Mouse (Mus musculus): ENCODE data around the gene Cyp2f2. TPM values are rescaled to one million over a fixed set of nuclear protein-coding genes. Genes with fewer than 3 reads are reported as not detected.

Gene Cyp2f2
- total RNA-seq, 2 experiments from 2014 or later: 0.50 to 0.64 TPM

DNA sequence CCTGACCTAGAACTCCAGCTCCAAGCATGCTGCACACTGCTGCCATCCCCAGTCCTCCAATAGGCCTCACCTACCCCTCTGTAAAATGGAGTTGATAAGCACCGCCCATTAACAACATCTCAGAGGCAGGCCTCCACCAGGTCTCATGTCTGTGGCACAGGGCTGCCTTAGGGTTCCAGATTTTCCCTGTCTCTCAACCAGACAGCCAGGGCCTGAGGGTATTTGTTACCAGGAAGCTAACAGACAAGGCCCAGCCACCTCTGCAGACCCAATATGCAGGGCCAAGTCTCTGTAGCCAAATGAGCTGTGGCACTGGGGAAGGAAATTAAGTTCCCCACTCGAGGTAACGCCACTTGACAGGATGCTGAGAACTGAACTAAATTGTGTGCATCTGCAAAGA lies 41.2 kb downstream of the Cyp2f2 start:
- no peak for TF ChIP-seq CTCF (IDR thresholded peaks at IDR 0.05)
- intact Hi-C loops (cut with DNase I): loop anchor here (5.0 kb wide), 2 partner anchors 36 to 96 kb away; partner anchors contain the start of genes BC024978, Numbl and Snrpa
- peak overlapping the region; percentile 98 for H3K27ac ChIP-seq
- no peak for DNase-seq
- peak overlapping the region; percentile 72 for H3K4me3 ChIP-seq

- Histone ChIP-seq H3K27ac (peak overlapping the region; percentile 98), H3K4me3 (peak overlapping the region; percentile 72)
- DNase-seq: no peak
- no peak for TF ChIP-seq CTCF (IDR thresholded peaks at IDR 0.05)
- intact Hi-C loops (cut with DNase I): loop anchor here (5.0 kb wide), 2 partner anchors 36 to 96 kb away; partner anchors contain the start of genes BC024978, Numbl and Snrpa
Measured at GRCm38 (mm10) chr7:27161744-27162143, 42.0 kb downstream of the Cyp2f2 start.

GRCm38 (mm10) chr7:27162780-27163449 lies 43.2 kb downstream of the Cyp2f2 start:
- peak overlapping the region; percentile 98 for H3K27ac ChIP-seq
- no peak for TF ChIP-seq CTCF (IDR thresholded peaks at IDR 0.05)
- intact Hi-C loops (cut with DNase I): loop anchor here (5.0 kb wide), 2 partner anchors 34 to 94 kb away; partner anchors contain the start of genes BC024978, Numbl and Snrpa

GRCm38 (mm10) chr7:27163450-27163805 lies 43.7 kb downstream of the Cyp2f2 start:
- DNase-seq: peak; percentile 83
- intact Hi-C loops (cut with DNase I): loop anchor here (5.0 kb wide), 2 partner anchors 34 to 94 kb away; partner anchors contain the start of genes BC024978, Numbl and Snrpa
- peak overlapping the region; percentile 98 for H3K27ac ChIP-seq
- peak overlapping the region; percentile 72 for H3K4me3 ChIP-seq
- TF ChIP-seq CTCF (IDR thresholded peaks at IDR 0.05): no peak

More at GRCm38 (mm10) chr7:27162780-27163449, 43.2 kb downstream of the Cyp2f2 start:
- H3K4me3 ChIP-seq: peak overlapping the region; percentile 72
- no peak for DNase-seq

GRCm38 (mm10) chr7:27164112-27164947 lies 44.6 kb downstream of the Cyp2f2 start:
- Histone ChIP-seq H3K27ac (peak overlapping the region; percentile 98), H3K4me3 (peak overlapping the region; percentile 72)
- intact Hi-C loops (cut with DNase I): loop anchor here (5.0 kb wide), 2 partner anchors 33 to 93 kb away; partner anchors contain the start of genes BC024978, Numbl and Snrpa
- TF ChIP-seq CTCF (IDR thresholded peaks at IDR 0.05): no peak
- peak; percentile 58 for DNase-seq

DNA sequence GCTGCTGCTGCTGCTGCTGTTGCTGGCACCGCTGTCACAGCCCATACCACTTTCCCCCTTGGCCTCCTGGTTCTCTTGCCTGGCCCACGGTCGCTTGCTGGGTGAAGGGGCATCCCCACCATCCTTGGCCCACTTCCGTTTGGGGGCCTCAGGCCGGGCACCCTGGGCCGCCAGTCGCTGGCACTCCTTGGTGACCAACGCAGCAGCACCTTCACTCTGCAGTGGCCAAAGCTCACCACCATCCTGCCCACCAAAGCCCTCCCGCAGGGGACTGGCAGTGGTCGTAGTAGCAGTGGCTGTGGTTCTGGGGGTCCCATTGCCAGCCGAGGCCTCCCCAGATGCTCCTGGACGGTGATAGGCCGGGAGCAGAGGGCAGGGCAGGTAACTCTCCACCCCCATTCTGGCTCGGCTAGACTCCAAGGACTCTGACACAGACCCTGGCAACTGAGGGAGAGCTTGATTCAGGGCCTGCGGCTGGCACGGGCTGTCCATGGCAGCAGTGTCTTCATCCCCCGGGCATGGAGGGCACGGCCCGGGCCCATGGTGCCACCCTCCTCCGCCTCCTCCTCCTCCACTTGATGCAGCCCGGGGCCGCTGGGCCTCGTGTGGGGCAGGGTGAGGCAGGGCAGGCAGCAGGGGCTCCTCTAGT lies 45.4 kb downstream of the Cyp2f2 start:
- H3K4me3 ChIP-seq: peak overlapping the region; percentile 72
- TF ChIP-seq CTCF (IDR thresholded peaks at IDR 0.05): no peak
- DNase-seq: peak; percentile 87
- intact Hi-C loops (cut with DNase I): no loop called here
- peak overlapping the region; percentile 98 for H3K27ac ChIP-seq

DNA sequence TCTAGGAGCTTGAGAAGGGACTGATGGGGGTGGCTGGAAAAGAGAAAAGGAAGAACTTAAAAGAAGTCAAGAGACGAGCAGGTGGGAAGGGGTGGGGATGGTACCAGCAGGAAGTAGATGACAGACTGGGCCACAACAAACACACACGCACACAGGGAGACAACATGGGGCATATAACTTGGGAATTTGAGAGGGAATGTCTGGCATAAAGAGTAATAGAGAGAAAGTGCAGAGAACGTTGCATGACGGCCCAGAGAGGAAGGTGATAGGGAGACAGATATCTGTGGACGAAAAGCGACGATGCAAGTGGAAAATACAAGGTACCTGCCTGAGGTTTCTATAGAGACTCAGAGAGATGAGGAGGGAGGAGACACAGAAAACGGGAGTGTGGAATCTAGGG lies 46.0 kb downstream of the Cyp2f2 start:
- intact Hi-C loops (cut with DNase I): no loop called here

DNA sequence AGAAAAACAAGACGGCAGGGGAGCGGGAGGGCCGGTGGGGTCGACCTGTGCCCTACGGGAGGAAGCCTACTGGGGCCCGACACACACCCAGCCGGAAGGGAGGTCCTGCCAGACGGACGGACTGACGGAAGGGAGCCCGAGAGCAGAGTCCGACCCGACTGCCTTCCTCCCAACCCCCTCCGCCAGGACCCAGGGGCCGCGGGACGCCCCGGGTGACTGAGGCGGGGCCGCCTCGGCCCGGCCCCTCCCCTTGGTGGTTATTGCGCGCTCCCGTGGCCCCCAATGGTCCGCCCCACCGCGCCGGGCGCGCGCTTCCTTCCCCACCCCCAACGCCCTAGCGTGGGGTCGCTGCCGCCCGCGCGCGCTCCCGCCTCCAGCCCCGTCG lies 46.5 kb downstream of the Cyp2f2 start:
- TF ChIP-seq CTCF (IDR thresholded peaks at IDR 0.05): no peak
- DNase-seq: peak; percentile 96
- intact Hi-C loops (cut with DNase I): no loop called here
- Histone ChIP-seq H3K27ac (peak overlapping the region; percentile 98), H3K4me3 (peak overlapping the region; percentile 72)

More for the DNA sequence above, 46.0 kb downstream of the Cyp2f2 start:
- no peak for DNase-seq
- H3K27ac ChIP-seq: peak overlapping the region; percentile 98
- no peak for TF ChIP-seq CTCF (IDR thresholded peaks at IDR 0.05)
- H3K4me3 ChIP-seq: peak overlapping the region; percentile 72

- peak; percentile 98 for DNase-seq
- H3K4me3 ChIP-seq: peak within 1 kb of the TSS; percentile 72
- intact Hi-C loops (cut with DNase I): no loop called here
- TF ChIP-seq CTCF (IDR thresholded peaks at IDR 0.05): no peak
- peak within 1 kb of the TSS; percentile 98 for H3K27ac ChIP-seq
Measured at GRCm38 (mm10) chr7:27166614-27167474, 47.1 kb downstream of the Cyp2f2 start, which contains the start of gene Egln2. Gene Egln2, minus strand, starts transcription at chr7:27166802.

DNA sequence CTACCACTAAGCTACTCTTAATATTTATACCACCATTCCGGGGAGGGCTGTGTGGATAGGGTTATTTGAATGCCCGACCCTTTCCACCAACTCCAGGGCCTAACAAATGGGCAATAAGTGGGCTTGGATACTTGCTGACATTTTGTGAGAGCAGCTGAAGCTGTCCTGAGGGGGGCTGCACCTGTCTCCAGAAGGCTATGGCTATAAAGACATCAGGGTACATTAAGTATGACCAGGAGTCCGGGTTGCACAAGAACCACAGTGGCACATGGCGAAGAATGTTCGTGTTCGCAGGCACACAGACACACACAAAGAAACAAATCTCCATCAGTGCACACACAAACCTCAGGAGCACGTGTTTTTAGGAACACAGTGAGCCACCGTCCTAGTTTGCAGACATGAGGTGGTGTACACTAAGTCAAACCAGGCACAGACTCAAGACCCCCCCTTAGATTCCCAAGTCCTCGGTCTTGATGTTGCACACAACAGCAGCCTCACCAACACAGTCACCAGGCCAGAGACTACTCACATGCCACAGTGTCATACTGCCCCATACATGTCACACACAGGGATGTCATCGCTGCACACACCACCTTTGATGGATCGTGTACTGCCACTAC lies 47.9 kb downstream of the Cyp2f2 start:
- TF ChIP-seq CTCF (IDR thresholded peaks at IDR 0.05): no peak
- no peak for DNase-seq
- Histone ChIP-seq H3K27ac (peak overlapping the region; percentile 98), H3K4me3 (peak overlapping the region; percentile 72)
- intact Hi-C loops (cut with DNase I): no loop called here

DNA sequence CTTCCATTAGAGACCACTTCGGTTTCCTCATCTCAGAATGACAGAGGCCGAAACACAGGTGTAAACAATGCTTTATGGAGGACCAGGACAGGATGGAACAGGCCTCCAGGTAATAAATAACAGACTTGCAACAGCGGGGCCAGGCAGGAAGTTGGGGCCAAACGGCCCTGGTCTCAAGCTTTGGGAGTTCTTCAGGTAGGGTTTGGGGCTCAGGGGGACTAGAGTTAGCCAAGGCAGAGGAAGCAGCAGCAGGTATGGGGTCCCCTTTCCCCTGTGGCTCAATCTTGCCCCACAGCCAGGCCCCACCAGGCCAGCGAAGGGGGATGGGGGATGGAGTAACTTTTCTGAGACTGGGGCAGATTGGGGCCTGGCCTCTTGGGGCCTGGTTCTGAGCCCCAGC lies 48.7 kb downstream of the Cyp2f2 start:
- intact Hi-C loops (cut with DNase I): no loop called here
- no peak for DNase-seq

More for the DNA sequence above, 48.7 kb downstream of the Cyp2f2 start:
- TF ChIP-seq CTCF (IDR thresholded peaks at IDR 0.05): no peak
- peak overlapping the region; percentile 98 for H3K27ac ChIP-seq
- H3K4me3 ChIP-seq: no peak overlapping the region
